Mouse (Mus musculus): ENCODE data around the gene Oat. TPM values are rescaled to one million over a fixed set of nuclear protein-coding genes. Genes with fewer than 3 reads are reported as not detected.

Oat gene
- polyA plus RNA-seq, 1 experiment from 2014 or later: 175 TPM

- no peak for ATAC-seq (ENCODE audit: insufficient number of reproducible peaks, insufficient read depth, low FRiP score, low TSS enrichment, low read depth)
- Histone ChIP-seq H3K4me1 (peaks cover 6% of the 10 kb centered on the region; the same call in 1 of the 2 replicates), H3K36me3 (peaks cover 67% of the 10 kb centered on the region), H3K9ac (no peak overlapping the region), H3K9me3 (no peaks in the 10 kb centered on the region), H3K4me2 (no peak overlapping the region), H3K27me3 (no peaks in the 10 kb centered on the region), H3K27ac (no peak overlapping the region), H3K4me3 (no peak overlapping the region)
- WGBS: 67% methylated on average over 1 of the region's 1 CpGs
Observed at GRCm38 (mm10) chr7:132565831-132566230, 10.4 kb downstream of the Oat start.

- H3K4me3 ChIP-seq: no peak overlapping the region
- H3K9ac ChIP-seq: no peak overlapping the region
- H3K4me2 ChIP-seq: no peak overlapping the region
- peaks cover 11% of the 10 kb centered on the region; the same call in 1 of the 2 replicates for H3K4me1 ChIP-seq
- 61% methylated on average over 3 of the region's 3 CpGs for WGBS
- H3K27me3 ChIP-seq: no peaks in the 10 kb centered on the region
- no peaks in the 10 kb centered on the region for H3K9me3 ChIP-seq
- no peak for ATAC-seq (ENCODE audit: insufficient number of reproducible peaks, insufficient read depth, low FRiP score, low TSS enrichment, low read depth)
- H3K36me3 ChIP-seq: peaks cover 74% of the 10 kb centered on the region
- peak overlapping the region; percentile 62; the same call in 1 of the 2 replicates for H3K27ac ChIP-seq
Observed at GRCm38 (mm10) chr7:132559138-132559766, 16.9 kb downstream of the Oat start.

- H3K36me3 ChIP-seq: peaks cover 64% of the 10 kb centered on the region
- no peak overlapping the region for H3K4me3 ChIP-seq
- WGBS: 83% methylated on average over 7 of the region's 7 CpGs
- no peak overlapping the region for H3K27ac ChIP-seq
- no peak for ATAC-seq (ENCODE audit: insufficient number of reproducible peaks, insufficient read depth, low FRiP score, low TSS enrichment, low read depth)
- H3K9me3 ChIP-seq: no peaks in the 10 kb centered on the region
- H3K9ac ChIP-seq: no peak overlapping the region
- H3K4me2 ChIP-seq: no peak overlapping the region
- peaks cover 11% of the 10 kb centered on the region; the same call in 1 of the 2 replicates for H3K4me1 ChIP-seq
- no peaks in the 10 kb centered on the region for H3K27me3 ChIP-seq
Observed at GRCm38 (mm10) chr7:132558141-132558736, 18.0 kb downstream of the Oat start.

GRCm38 (mm10) chr7:132556575-132556974 is 19.6 kb downstream of the Oat start:
- no peak overlapping the region for H3K4me2 ChIP-seq
- H3K4me1 ChIP-seq: peaks cover 11% of the 10 kb centered on the region; the same call in 1 of the 2 replicates
- ATAC-seq (ENCODE audit: insufficient number of reproducible peaks, insufficient read depth, low FRiP score, low TSS enrichment, low read depth): no peak
- H3K4me3 ChIP-seq: no peak overlapping the region
- no peaks in the 10 kb centered on the region for H3K27me3 ChIP-seq
- WGBS: 79% methylated on average over 5 of the region's 5 CpGs
- H3K9me3 ChIP-seq: no peaks in the 10 kb centered on the region
- H3K36me3 ChIP-seq: peaks cover 48% of the 10 kb centered on the region
- H3K27ac ChIP-seq: no peak overlapping the region
- H3K9ac ChIP-seq: no peak overlapping the region

GRCm38 (mm10) chr7:132555911-132556310 is 20.3 kb downstream of the Oat start:
- no peak overlapping the region for H3K4me2 ChIP-seq
- no peak overlapping the region for H3K4me3 ChIP-seq
- H3K36me3 ChIP-seq: peaks cover 42% of the 10 kb centered on the region
- H3K9me3 ChIP-seq: no peaks in the 10 kb centered on the region
- no peak overlapping the region for H3K9ac ChIP-seq
- no peak overlapping the region for H3K27ac ChIP-seq
- H3K27me3 ChIP-seq: no peaks in the 10 kb centered on the region
- no peak for ATAC-seq (ENCODE audit: insufficient number of reproducible peaks, insufficient read depth, low FRiP score, low TSS enrichment, low read depth)
- peaks cover 16% of the 10 kb centered on the region; the same call in 1 of the 2 replicates for H3K4me1 ChIP-seq
- 31% methylated on average over 4 of the region's 4 CpGs for WGBS

- no peak for ATAC-seq (ENCODE audit: insufficient number of reproducible peaks, insufficient read depth, low FRiP score, low TSS enrichment, low read depth)
- Histone ChIP-seq H3K4me2 (no peak overlapping the region), H3K36me3 (peaks cover 24% of the 10 kb centered on the region), H3K27me3 (no peaks in the 10 kb centered on the region), H3K27ac (no peak overlapping the region), H3K4me3 (no peak overlapping the region), H3K4me1 (peaks cover 15% of the 10 kb centered on the region; the same call in 1 of the 2 replicates), H3K9me3 (no peaks in the 10 kb centered on the region), H3K9ac (no peak overlapping the region)
- WGBS: 63% methylated on average over 2 of the region's 2 CpGs
Observed at GRCm38 (mm10) chr7:132554091-132554490, 22.1 kb downstream of the Oat start.

GRCm38 (mm10) chr7:132551351-132552126 is 24.7 kb downstream of the Oat start:
- peak overlapping the region; percentile 53 for H3K4me3 ChIP-seq
- H3K27me3 ChIP-seq: peaks cover 3% of the 10 kb centered on the region; the same call in 1 of the 2 replicates
- H3K9me3 ChIP-seq: no peaks in the 10 kb centered on the region
- peak overlapping the region; percentile 64; the same call in 1 of the 2 replicates for H3K27ac ChIP-seq
- peak overlapping the region; percentile 86 for H3K4me2 ChIP-seq
- H3K9ac ChIP-seq: peak overlapping the region; percentile 71
- peaks cover 5% of the 10 kb centered on the region; the same call in 1 of the 2 replicates for H3K4me1 ChIP-seq
- H3K36me3 ChIP-seq: peaks cover 2% of the 10 kb centered on the region
- WGBS: 1% methylated on average over 27 of the region's 27 CpGs
- peak; percentile 92 for ATAC-seq (ENCODE audit: insufficient number of reproducible peaks, insufficient read depth, low FRiP score, low TSS enrichment, low read depth)

GRCm38 (mm10) chr7:132547126-132547525 is 29.1 kb downstream of the Oat start:
- H3K9me3 ChIP-seq: no peaks in the 10 kb centered on the region
- peaks cover 7% of the 10 kb centered on the region for H3K27me3 ChIP-seq
- no peak overlapping the region for H3K27ac ChIP-seq
- no peak for ATAC-seq (ENCODE audit: insufficient number of reproducible peaks, insufficient read depth, low FRiP score, low TSS enrichment, low read depth)
- 66% methylated on average over 3 of the region's 3 CpGs for WGBS
- no peak overlapping the region for H3K4me3 ChIP-seq
- H3K4me2 ChIP-seq: no peak overlapping the region
- no peak overlapping the region for H3K9ac ChIP-seq
- no peaks in the 10 kb centered on the region for H3K36me3 ChIP-seq
- H3K4me1 ChIP-seq: peaks cover 5% of the 10 kb centered on the region; the same call in 1 of the 2 replicates

GRCm38 (mm10) chr7:132542427-132542826 is 33.8 kb downstream of the Oat start:
- no peaks in the 10 kb centered on the region for H3K36me3 ChIP-seq
- H3K4me1 ChIP-seq: no peaks in the 10 kb centered on the region
- H3K9me3 ChIP-seq: no peaks in the 10 kb centered on the region
- H3K27me3 ChIP-seq: peaks cover 7% of the 10 kb centered on the region
- H3K4me3 ChIP-seq: no peak overlapping the region
- no peak overlapping the region for H3K9ac ChIP-seq
- no peak overlapping the region for H3K4me2 ChIP-seq
- H3K27ac ChIP-seq: no peak overlapping the region
- no peak for ATAC-seq (ENCODE audit: insufficient number of reproducible peaks, insufficient read depth, low FRiP score, low TSS enrichment, low read depth)
- WGBS: 81% methylated on average over 4 of the region's 4 CpGs

GRCm38 (mm10) chr7:132541566-132541965 is 34.6 kb downstream of the Oat start:
- Histone ChIP-seq H3K9ac (no peak overlapping the region), H3K4me3 (no peak overlapping the region), H3K27me3 (peaks cover 4% of the 10 kb centered on the region), H3K4me2 (no peak overlapping the region), H3K27ac (no peak overlapping the region), H3K36me3 (no peaks in the 10 kb centered on the region), H3K4me1 (no peaks in the 10 kb centered on the region), H3K9me3 (no peaks in the 10 kb centered on the region)
- ATAC-seq (ENCODE audit: insufficient number of reproducible peaks, insufficient read depth, low FRiP score, low TSS enrichment, low read depth): no peak
- WGBS: 53% methylated on average over 3 of the region's 3 CpGs

- H3K27ac ChIP-seq: no peak overlapping the region
- H3K9me3 ChIP-seq: no peaks in the 10 kb centered on the region
- no peaks in the 10 kb centered on the region for H3K36me3 ChIP-seq
- H3K4me3 ChIP-seq: no peak overlapping the region
- 83% methylated on average over 4 of the region's 4 CpGs for WGBS
- no peak overlapping the region for H3K9ac ChIP-seq
- H3K4me1 ChIP-seq: no peaks in the 10 kb centered on the region
- no peak for ATAC-seq (ENCODE audit: insufficient number of reproducible peaks, insufficient read depth, low FRiP score, low TSS enrichment, low read depth)
- H3K27me3 ChIP-seq: no peaks in the 10 kb centered on the region; the same call in 1 of the 2 replicates
- no peak overlapping the region for H3K4me2 ChIP-seq
Observed at GRCm38 (mm10) chr7:132540597-132540996, 35.6 kb downstream of the Oat start.

All from embryonic facial prominence, embryonic 13.5 days (tissue).